Mouse (Mus musculus): ENCODE data around the gene Nt5dc1. TPM values are rescaled to one million over a fixed set of nuclear protein-coding genes. Genes with fewer than 3 reads are reported as not detected.

The Nt5dc1 gene
- polyA plus RNA-seq, 1 experiment from 2014 or later, result 13.4 TPM

DNA sequence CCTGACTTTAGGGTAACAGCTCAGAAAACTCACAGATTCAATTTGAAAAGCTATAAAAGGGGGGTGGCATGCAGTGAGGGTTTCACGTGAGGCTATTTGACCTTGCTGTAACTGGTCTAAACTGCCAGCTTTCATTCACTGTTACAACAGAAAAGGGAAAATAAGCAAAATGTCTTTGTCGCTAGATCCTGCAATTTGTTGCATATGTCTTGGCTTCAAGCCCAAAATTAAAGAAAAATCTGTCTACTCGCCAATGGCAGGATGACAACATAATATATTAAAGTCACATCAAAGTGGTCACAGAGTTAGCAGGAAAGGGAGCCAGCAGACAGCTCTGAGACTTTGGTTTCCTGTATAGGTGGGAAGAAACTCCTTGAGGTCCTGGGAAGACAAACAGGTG lies 170.6 kb downstream of the Nt5dc1 start:
- 17% methylated on average over 3 of the region's 3 CpGs for WGBS

DNA sequence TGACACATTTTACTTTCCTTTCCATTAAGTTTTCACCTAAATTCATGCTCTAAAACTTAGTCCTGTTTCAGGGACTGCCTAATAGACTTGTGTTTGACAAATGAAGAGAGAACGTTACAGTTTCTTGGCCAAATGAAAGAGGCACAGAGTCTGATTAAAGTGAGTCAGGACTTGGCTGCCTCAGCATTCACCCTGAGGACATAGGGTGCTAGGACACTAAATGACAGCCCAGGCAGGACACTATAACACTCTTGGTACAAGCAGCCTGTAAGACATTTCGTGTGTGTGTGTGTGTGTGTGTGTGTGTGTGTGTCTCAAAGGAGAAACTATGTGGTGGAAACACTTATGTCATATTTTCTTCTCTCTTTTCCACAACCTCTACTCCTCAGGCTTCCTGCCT lies 172.2 kb downstream of the Nt5dc1 start:
- H3K4me1 ChIP-seq (ENCODE audit: insufficient read depth), result peaks cover 13% of the 10 kb centered on the region
- DNase-seq (peak; percentile 89), ATAC-seq (ENCODE audit: insufficient read depth) (peak; percentile 96)
- 38% methylated on average over 2 of the region's 2 CpGs for WGBS
- H3K9ac ChIP-seq, result no peak overlapping the region
- H3K27me3 ChIP-seq (ENCODE audit: insufficient read depth, low read length), result no peaks in the 10 kb centered on the region
- H3K27ac ChIP-seq (ENCODE audit: low read depth), result peak overlapping the region; percentile 66; the same call in 1 of the 2 replicates
- no peaks in the 10 kb centered on the region for H3K36me3 ChIP-seq (ENCODE audit: insufficient read depth)
- TF ChIP-seq CTCF (IDR thresholded peaks at IDR 0.05; ENCODE audit: low read depth), result no peak
- H3K4me3 ChIP-seq (ENCODE audit: low read depth, low read length), result no peak overlapping the region
- H3K4me2 ChIP-seq, result no peak overlapping the region
- no peaks in the 10 kb centered on the region for H3K9me3 ChIP-seq (ENCODE audit: low read depth, low read length)

More for the DNA sequence above, 170.6 kb downstream of the Nt5dc1 start:
- ATAC-seq (ENCODE audit: insufficient read depth) (peak; percentile 25; the same call in 1 of the 2 replicates), DNase-seq (peak; percentile 89)
- H3K9ac ChIP-seq, result no peak overlapping the region
- H3K4me2 ChIP-seq, result no peak overlapping the region
- peaks cover 13% of the 10 kb centered on the region for H3K4me1 ChIP-seq (ENCODE audit: insufficient read depth)
- H3K27ac ChIP-seq (ENCODE audit: low read depth), result peak overlapping the region; percentile 68
- no peaks in the 10 kb centered on the region for H3K36me3 ChIP-seq (ENCODE audit: insufficient read depth)
- no peak overlapping the region for H3K4me3 ChIP-seq (ENCODE audit: low read depth, low read length)
- TF ChIP-seq CTCF (IDR thresholded peaks at IDR 0.05; ENCODE audit: low read depth), result no peak
- no peaks in the 10 kb centered on the region for H3K27me3 ChIP-seq (ENCODE audit: insufficient read depth, low read length)
- no peaks in the 10 kb centered on the region for H3K9me3 ChIP-seq (ENCODE audit: low read depth, low read length)

DNA sequence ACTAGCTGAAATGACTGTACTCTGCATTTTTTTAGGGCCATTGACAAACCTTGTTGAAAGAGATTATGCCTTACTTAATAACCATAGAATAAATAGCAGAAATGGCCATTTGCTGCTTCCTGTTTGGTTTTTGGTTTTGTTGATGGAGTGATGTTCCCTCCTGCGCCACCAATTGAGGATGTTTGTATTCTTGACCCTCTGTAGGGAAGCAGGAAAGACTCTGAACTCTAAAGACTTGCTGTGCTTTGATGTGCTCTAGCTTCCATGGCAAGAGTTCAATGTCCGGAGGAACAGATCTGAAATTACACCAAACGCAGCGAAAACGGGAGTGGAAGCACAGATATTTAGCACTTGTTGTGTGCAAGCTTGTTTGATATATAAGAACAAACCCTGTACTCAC lies 173.6 kb downstream of the Nt5dc1 start:
- H3K9ac ChIP-seq, result no peak overlapping the region
- DNase-seq (peak; percentile 62), ATAC-seq (ENCODE audit: insufficient read depth) (no peak)
- H3K4me2 ChIP-seq, result no peak overlapping the region; the same call in 1 of the 2 replicates
- peaks cover 13% of the 10 kb centered on the region for H3K4me1 ChIP-seq (ENCODE audit: insufficient read depth)
- no peaks in the 10 kb centered on the region for H3K36me3 ChIP-seq (ENCODE audit: insufficient read depth)
- H3K9me3 ChIP-seq (ENCODE audit: low read depth, low read length), result no peaks in the 10 kb centered on the region
- TF ChIP-seq CTCF (IDR thresholded peaks at IDR 0.05; ENCODE audit: low read depth), result no peak
- H3K27me3 ChIP-seq (ENCODE audit: insufficient read depth, low read length), result no peaks in the 10 kb centered on the region
- 37% methylated on average over 5 of the region's 5 CpGs for WGBS
- 0 out of 2 replicates have a peak overlapping the region, but pooled peaks have one; percentile 24 for H3K27ac ChIP-seq (ENCODE audit: low read depth)
- no peak overlapping the region for H3K4me3 ChIP-seq (ENCODE audit: low read depth, low read length)

DNA sequence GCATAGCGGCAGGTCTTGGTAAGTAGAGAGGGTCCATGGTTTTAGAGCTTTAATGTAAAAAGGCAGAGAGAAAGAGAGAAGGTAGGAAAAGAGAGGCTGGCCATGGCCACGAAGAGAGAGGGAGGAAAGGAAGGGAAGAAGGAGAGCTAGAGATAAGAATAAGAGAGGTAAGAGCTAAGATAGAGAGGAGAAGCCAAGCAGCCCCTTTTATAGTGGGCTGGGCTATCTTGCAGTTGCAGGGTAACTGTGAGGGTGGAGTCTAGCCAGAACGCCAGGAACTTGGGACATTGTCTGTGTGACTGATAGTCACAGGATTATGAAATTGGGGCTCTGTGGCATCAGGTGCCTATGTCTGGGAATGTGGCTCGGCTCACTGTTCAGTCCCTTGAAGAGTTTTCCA lies 179.8 kb downstream of the Nt5dc1 start:
- no peak for TF ChIP-seq CTCF (IDR thresholded peaks at IDR 0.05; ENCODE audit: low read depth)
- Histone ChIP-seq H3K9me3 (ENCODE audit: low read depth, low read length) (no peaks in the 10 kb centered on the region), H3K4me2 (no peak overlapping the region), H3K27me3 (ENCODE audit: insufficient read depth, low read length) (no peaks in the 10 kb centered on the region), H3K4me3 (ENCODE audit: low read depth, low read length) (no peak overlapping the region), H3K27ac (ENCODE audit: low read depth) (no peak overlapping the region), H3K36me3 (ENCODE audit: insufficient read depth) (no peaks in the 10 kb centered on the region), H3K4me1 (ENCODE audit: insufficient read depth) (no peaks in the 10 kb centered on the region), H3K9ac (no peak overlapping the region)
- DNase-seq, result no peak
- 64% methylated on average over 4 of the region's 4 CpGs for WGBS
- no peak for ATAC-seq (ENCODE audit: insufficient read depth)

Other genes with a start within 250 kb of the Nt5dc1 start
- 40.9 and 41.4 TPM in 2 replicates for gene Dse, start 210.8 kb downstream of the Nt5dc1 start, polyA plus RNA-seq (2014; fragmentation: Nextera tagmentation; extraction: Ambion mirVana)
- gene Tspyl1, start 136.4 kb downstream of the Nt5dc1 start, polyA plus RNA-seq (2014; fragmentation: Nextera tagmentation; extraction: Ambion mirVana), result 50.6 and 52.6 TPM in 2 replicates
- 4.0 and 4.4 TPM in 2 replicates for gene Tspyl4, start 121.1 kb downstream of the Nt5dc1 start, polyA plus RNA-seq (2014; fragmentation: Nextera tagmentation; extraction: Ambion mirVana)
- gene Col10a1, start 28.6 kb downstream of the Nt5dc1 start, polyA plus RNA-seq (2014; fragmentation: Nextera tagmentation; extraction: Ambion mirVana), result 0.29 and 0.54 TPM in 2 replicates
- 8.5 and 8.6 TPM in 2 replicates for gene Frk, start 64.8 kb upstream of the Nt5dc1 start, polyA plus RNA-seq (2014; fragmentation: Nextera tagmentation; extraction: Ambion mirVana)

Data from lung, embryonic 14.5 days (tissue).